Mouse (Mus musculus) embryonic facial prominence, embryonic 14.5 days (tissue): ENCODE data around the gene Etl4. TPM values are rescaled to one million over a fixed set of nuclear protein-coding genes. Genes with fewer than 3 reads are reported as not detected.

Experiments
- ATAC-seq: fragments of 200-750 bp; cut with Nextera tagmentation; 2 replicates; pipeline ENCODE4 v1.8.0; 2017; ENCODE audit warnings: low read depth, moderate number of reproducible peaks, moderate TSS enrichment
- DNase-seq: peaks from one replicate; pipeline ENCODE4 v3.0.0-alpha.2; 2015; ENCODE audit warnings: low spot score
- H3K27ac ChIP-seq: fragments of 300-500 bp; sonication (generic); replicated peaks from 2 replicates; pipeline ENCODE4 v1.5.1; 2014; ENCODE audit warnings: low read depth, mild to moderate bottlenecking, low read length, moderate library complexity
- H3K27me3 ChIP-seq: fragments of 300-500 bp; sonication (generic); replicated peaks from 2 replicates; pipeline ENCODE4 v1.6.1; 2014; ENCODE audit warnings: low read length; ENCODE audit not compliant: control insufficient read depth, insufficient read depth
- H3K36me3 ChIP-seq: fragments of 300-500 bp; sonication (generic); 2 replicates; pipeline ENCODE4 v1.6.1; 2014; ENCODE audit warnings: low read length, mixed read lengths; ENCODE audit not compliant: control insufficient read depth, insufficient read depth
- H3K4me1 ChIP-seq: fragments of 300-500 bp; sonication (generic); 2 replicates; pipeline ENCODE4 v1.6.1; 2014; ENCODE audit warnings: antibody characterized with exemption, low read length; ENCODE audit not compliant: control insufficient read depth, insufficient read depth
- H3K4me2 ChIP-seq: fragments of 300-500 bp; sonication (generic); 2 replicates; pipeline ENCODE4 v1.6.1; 2014; ENCODE audit warnings: low read depth, mild to moderate bottlenecking, low read length, moderate library complexity, mixed read lengths
- H3K4me3 ChIP-seq: fragments of 300-500 bp; sonication (generic); 2 replicates; pipeline ENCODE4 v1.5.1; 2014; ENCODE audit warnings: low read depth, mild to moderate bottlenecking, low read length
- H3K9ac ChIP-seq: fragments of 300-500 bp; sonication (generic); 2 replicates; pipeline ENCODE4 v1.6.1; 2014; ENCODE audit warnings: low read depth, mild to moderate bottlenecking, low read length, moderate library complexity, mixed read lengths
- H3K9me3 ChIP-seq: fragments of 300-500 bp; sonication (generic); 2 replicates; pipeline ENCODE4 v1.6.1; 2016; ENCODE audit warnings: low read length; ENCODE audit not compliant: control insufficient read depth
- WGBS: fragments of 180-500 bp; shearing (Covaris S2); extraction: QIAGEN DNeasy Blood & Tissue Kit; methylation state at CpG from one replicate; pipeline ENCODE4 v1.1.7; 2014; 5-methylcytosine and 5-hydroxymethylcytosine counted together
- polyA plus RNA-seq: library from polyadenylated mRNA; unstranded; fragments of >200 nt; fragmentation: Nextera tagmentation; extraction: Ambion mirVana; gene quantifications from 2 replicates; pipeline ENCODE4 v1.2.1, GENCODE M21; 2014

Gene Etl4
- polyA plus RNA-seq, 1 experiment from 2014 or later, result 39.2 TPM

DNA sequence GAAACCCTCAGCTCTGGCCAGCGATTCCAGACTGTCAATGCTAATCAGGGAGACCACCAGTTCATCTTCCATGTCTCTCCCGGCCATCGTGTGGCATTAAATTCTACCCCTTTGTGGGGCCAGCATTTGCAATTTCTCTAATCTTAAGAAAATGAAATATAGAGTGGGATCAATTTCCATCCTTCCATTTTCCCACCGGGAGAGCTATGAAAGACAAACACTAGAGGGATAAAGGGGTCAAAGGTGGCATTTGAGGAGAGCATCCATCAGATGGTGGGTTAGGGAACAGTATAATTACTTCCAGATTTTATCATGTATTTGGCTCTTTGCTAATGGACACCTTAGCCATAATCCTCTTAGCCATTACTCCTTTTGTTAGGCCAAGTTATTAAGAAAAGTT lies 321.8 kb downstream of the Etl4 start:
- 16% methylated on average over 4 of the region's 4 CpGs for WGBS
- no peak overlapping the region for H3K4me2 ChIP-seq
- no peak overlapping the region for H3K27ac ChIP-seq
- no peak for ATAC-seq
- DNase-seq, result no peak
- H3K27me3 ChIP-seq, result no peaks in the 10 kb centered on the region
- H3K36me3 ChIP-seq, result no peaks in the 10 kb centered on the region
- H3K4me3 ChIP-seq, result no peak overlapping the region
- H3K9me3 ChIP-seq, result no peaks in the 10 kb centered on the region
- H3K4me1 ChIP-seq, result no peaks in the 10 kb centered on the region
- H3K9ac ChIP-seq, result no peak overlapping the region

DNA sequence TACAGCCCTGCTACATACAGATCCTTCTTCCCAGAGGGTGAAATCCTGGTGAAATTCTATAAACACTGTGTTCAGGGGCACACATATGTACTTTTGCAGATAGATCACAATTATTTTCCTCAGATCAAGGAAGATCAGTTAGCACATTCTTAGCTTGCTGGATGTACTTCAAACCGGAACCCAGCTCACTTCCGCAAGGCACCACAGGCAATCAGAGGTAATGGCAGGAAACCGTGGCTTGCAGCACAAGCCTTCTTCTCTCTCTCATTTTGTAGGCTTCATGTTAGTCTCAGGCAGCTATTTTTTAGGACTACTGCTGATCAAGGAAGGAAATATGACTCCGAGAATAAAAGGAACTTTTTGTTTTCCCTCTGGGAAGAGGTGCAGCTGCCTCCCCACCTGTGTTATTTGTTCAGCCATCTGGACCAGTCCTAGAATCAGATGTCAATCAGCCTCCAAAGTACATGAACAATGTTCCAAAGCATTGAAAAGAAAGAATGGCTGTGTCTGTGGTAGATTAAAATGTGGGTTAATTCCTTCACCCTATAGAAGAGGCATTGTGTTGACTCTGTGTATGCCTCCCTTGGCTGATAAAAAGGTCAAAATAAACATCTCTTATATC lies 338.6 kb downstream of the Etl4 start:
- H3K4me2 ChIP-seq, result no peak overlapping the region
- ATAC-seq, result peak; percentile 67
- no peaks in the 10 kb centered on the region for H3K27me3 ChIP-seq
- H3K4me3 ChIP-seq, result no peak overlapping the region
- H3K9me3 ChIP-seq, result no peaks in the 10 kb centered on the region
- H3K4me1 ChIP-seq, result peaks cover 4% of the 10 kb centered on the region; the same call in 1 of the 2 replicates
- no peak overlapping the region for H3K27ac ChIP-seq
- DNase-seq, result peak; percentile 25
- H3K9ac ChIP-seq, result no peak overlapping the region
- no peaks in the 10 kb centered on the region for H3K36me3 ChIP-seq
- 39% methylated on average over 4 of the region's 4 CpGs for WGBS

- DNase-seq, result peak; percentile 26
- no peak for ATAC-seq
- Histone ChIP-seq H3K9ac (no peak overlapping the region), H3K9me3 (0 out of 2 replicates have a peak, but pooled peaks cover 5% of the 10 kb centered on the region), H3K27me3 (no peaks in the 10 kb centered on the region), H3K27ac (no peak overlapping the region; the same call in 1 of the 2 replicates), H3K4me3 (no peak overlapping the region), H3K36me3 (no peaks in the 10 kb centered on the region), H3K4me2 (no peak overlapping the region), H3K4me1 (peaks cover 4% of the 10 kb centered on the region; the same call in 1 of the 2 replicates)
- 37% methylated on average over 4 of the region's 4 CpGs for WGBS
Measured at GRCm38 (mm10) chr2:20249403-20249802, 339.8 kb downstream of the Etl4 start.

DNA sequence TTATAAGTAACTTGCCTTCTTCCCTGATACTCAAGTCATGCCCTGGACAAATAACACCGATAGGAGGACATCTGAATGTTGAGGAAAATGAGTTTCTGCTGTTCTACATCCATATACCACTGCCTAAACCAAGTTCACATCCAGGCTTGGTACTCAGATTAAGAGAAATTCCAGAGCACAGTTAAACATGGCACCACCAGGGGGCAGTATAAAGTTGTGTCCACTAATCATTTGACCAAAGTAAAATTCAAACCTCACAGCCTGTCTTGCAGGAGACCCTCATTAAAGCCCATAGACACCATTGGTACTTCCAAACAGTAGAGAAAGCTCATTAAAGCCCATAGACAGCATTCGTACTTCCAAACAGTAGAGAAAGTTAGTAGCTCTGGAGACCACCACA lies 366.5 kb downstream of the Etl4 start:
- Histone ChIP-seq H3K4me3 (no peak overlapping the region), H3K9ac (no peak overlapping the region), H3K27ac (no peak overlapping the region), H3K4me1 (no peaks in the 10 kb centered on the region), H3K4me2 (no peak overlapping the region), H3K9me3 (no peaks in the 10 kb centered on the region), H3K36me3 (no peaks in the 10 kb centered on the region), H3K27me3 (no peaks in the 10 kb centered on the region)
- 48% methylated on average over 2 of the region's 2 CpGs for WGBS
- DNase-seq, result peak; percentile 62
- no peak for ATAC-seq

DNA sequence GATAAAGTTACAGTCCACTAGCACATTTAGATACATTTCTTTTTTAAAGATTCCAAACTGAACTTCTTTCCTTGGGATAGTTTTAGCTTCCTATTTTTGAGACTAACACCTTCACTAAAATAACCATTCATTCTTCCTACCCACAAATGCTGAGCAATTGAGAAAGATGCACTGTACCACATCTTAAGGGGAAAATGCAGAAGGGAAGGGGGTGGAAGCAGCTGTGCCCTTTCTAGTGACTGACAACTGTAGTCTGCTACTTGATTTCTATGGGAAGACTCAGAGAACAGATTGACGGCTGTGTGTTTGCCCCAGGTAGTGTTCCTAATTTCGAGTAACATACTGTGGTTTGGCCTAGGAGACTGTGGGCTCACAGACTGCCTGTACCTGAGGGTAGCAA lies 372.3 kb downstream of the Etl4 start:
- Histone ChIP-seq H3K9me3 (no peaks in the 10 kb centered on the region), H3K27ac (no peak overlapping the region), H3K36me3 (no peaks in the 10 kb centered on the region), H3K27me3 (no peaks in the 10 kb centered on the region), H3K4me2 (no peak overlapping the region), H3K4me1 (no peaks in the 10 kb centered on the region), H3K4me3 (no peak overlapping the region), H3K9ac (no peak overlapping the region)
- ATAC-seq (no peak), DNase-seq (no peak)
- 63% methylated on average over 2 of the region's 2 CpGs for WGBS

DNA sequence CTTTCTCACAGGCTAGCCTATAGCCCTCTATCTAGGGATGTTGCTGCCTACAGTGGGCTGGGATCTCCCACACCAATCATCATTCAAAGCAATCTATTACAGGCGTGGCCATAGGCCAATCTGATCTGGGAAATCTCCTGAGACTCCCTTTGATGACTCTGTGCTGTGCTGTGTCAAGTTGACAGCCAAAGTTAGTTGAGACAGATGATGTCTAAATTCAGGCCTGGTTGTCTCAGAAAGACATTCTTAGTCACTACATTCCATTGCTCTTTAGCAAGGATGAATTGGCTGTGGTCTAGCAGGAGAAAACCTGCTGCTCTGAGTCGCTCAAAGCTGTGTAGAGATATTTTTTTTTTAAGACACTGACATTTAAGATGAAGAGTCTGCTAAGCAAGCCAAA lies 374.8 kb downstream of the Etl4 start:
- Histone ChIP-seq H3K9me3 (no peaks in the 10 kb centered on the region), H3K4me1 (no peaks in the 10 kb centered on the region), H3K9ac (no peak overlapping the region), H3K4me2 (no peak overlapping the region), H3K27ac (no peak overlapping the region), H3K4me3 (no peak overlapping the region), H3K27me3 (no peaks in the 10 kb centered on the region), H3K36me3 (no peaks in the 10 kb centered on the region)
- ATAC-seq (no peak), DNase-seq (peak; percentile 24)
- WGBS, result 45% methylated on average over 2 of the region's 2 CpGs

DNA sequence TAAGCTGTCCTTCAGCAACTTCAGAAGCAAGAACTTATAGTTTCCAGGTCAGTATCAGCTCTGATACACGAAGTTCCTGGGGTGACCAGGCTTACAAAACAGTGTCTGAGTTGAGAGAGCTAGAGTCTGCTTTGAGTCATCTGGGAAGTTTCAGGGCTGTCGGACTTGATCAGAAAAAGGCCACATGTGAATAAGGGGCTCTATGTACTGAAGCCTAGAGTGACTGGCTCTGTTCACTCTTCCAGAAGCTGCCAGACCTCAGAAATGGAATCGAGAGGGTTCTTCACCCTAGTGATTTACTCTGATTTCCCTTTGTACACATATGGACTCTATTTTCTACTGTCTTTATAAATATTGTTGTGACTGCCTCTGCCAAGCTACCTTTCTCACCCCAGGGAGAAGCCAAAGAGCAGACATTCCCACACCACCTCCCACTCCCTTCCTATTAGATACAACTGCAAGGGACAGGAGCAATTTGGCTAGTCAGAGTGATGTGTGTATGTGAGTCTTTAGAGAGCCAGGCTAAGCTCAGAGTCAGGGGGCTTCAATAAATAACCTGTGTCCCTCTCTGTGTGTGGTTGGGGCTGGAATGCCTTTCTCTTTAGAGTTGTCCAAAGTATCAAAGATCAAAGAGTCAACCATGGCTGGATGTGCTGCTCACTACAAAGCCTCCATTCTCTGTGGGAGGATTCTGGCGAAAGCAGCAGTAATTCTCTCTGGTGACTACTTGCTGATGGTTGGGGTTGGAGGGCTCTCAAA lies 381.6 kb downstream of the Etl4 start:
- Histone ChIP-seq H3K4me3 (no peak overlapping the region), H3K27ac (no peak overlapping the region), H3K36me3 (no peaks in the 10 kb centered on the region), H3K4me1 (peaks cover 5% of the 10 kb centered on the region; the same call in 1 of the 2 replicates), H3K27me3 (no peaks in the 10 kb centered on the region), H3K4me2 (no peak overlapping the region), H3K9ac (no peak overlapping the region), H3K9me3 (no peaks in the 10 kb centered on the region)
- DNase-seq, result peak; percentile 38
- peak; percentile 33; the same call in 1 of the 2 replicates for ATAC-seq
- WGBS, result 37% methylated on average over 4 of the region's 4 CpGs

- H3K4me3 ChIP-seq, result no peak overlapping the region
- H3K4me1 ChIP-seq, result peaks cover 5% of the 10 kb centered on the region; the same call in 1 of the 2 replicates
- no peak overlapping the region for H3K9ac ChIP-seq
- no peaks in the 10 kb centered on the region for H3K9me3 ChIP-seq
- WGBS, result 25% methylated on average over 2 of the region's 2 CpGs
- DNase-seq (no peak), ATAC-seq (no peak)
- H3K27ac ChIP-seq, result no peak overlapping the region
- no peaks in the 10 kb centered on the region for H3K27me3 ChIP-seq
- H3K36me3 ChIP-seq, result no peaks in the 10 kb centered on the region
- no peak overlapping the region for H3K4me2 ChIP-seq
Measured at GRCm38 (mm10) chr2:20291741-20292110, 382.1 kb downstream of the Etl4 start.

- 67% methylated on average over 8 of the region's 8 CpGs for WGBS
- ATAC-seq (no peak), DNase-seq (no peak)
- Histone ChIP-seq H3K9me3 (no peaks in the 10 kb centered on the region), H3K36me3 (no peaks in the 10 kb centered on the region), H3K4me1 (peaks cover 5% of the 10 kb centered on the region; the same call in 1 of the 2 replicates), H3K9ac (no peak overlapping the region), H3K4me2 (no peak overlapping the region), H3K27ac (no peak overlapping the region), H3K27me3 (no peaks in the 10 kb centered on the region), H3K4me3 (no peak overlapping the region)
Measured at GRCm38 (mm10) chr2:20293336-20293735, 383.8 kb downstream of the Etl4 start.
